Mouse (Mus musculus) forebrain, embryonic 15.5 days (tissue): Measurements from ENCODE around the gene Sucla2. TPM values are rescaled to one million over a fixed set of nuclear protein-coding genes. Genes with fewer than 3 reads are reported as not detected.
A peak's percentile ranks its signal among the peaks of the same experiment; 100 is the strongest.

Source experiments
- ATAC-seq: fragments of 200-750 bp; cut with Nextera tagmentation; replicated peaks from 2 replicates; pipeline ENCODE4 v1.8.0; 2017; ENCODE audit warnings: mild to moderate bottlenecking, moderate TSS enrichment, moderate library complexity
- H3K27ac ChIP-seq: fragments of 300-500 bp; sonication (generic); replicated peaks from 2 replicates; pipeline ENCODE4 v1.5.1; 2015; ENCODE audit warnings: mild to moderate bottlenecking, inconsistent platforms
- H3K27me3 ChIP-seq: fragments of 300-500 bp; sonication (generic); 2 replicates; pipeline ENCODE4 v1.6.1; 2015; ENCODE audit warnings: inconsistent platforms
- H3K36me3 ChIP-seq: fragments of 300-500 bp; sonication (generic); 2 replicates; pipeline ENCODE4 v1.6.1; 2015; ENCODE audit warnings: mild to moderate bottlenecking, inconsistent platforms
- H3K4me1 ChIP-seq: fragments of 300-500 bp; sonication (generic); 2 replicates; pipeline ENCODE4 v1.6.1; 2015; ENCODE audit warnings: inconsistent platforms
- H3K4me2 ChIP-seq: fragments of 300-500 bp; sonication (generic); replicated peaks from 2 replicates; pipeline ENCODE4 v1.6.1; 2015; ENCODE audit warnings: mild to moderate bottlenecking, inconsistent platforms
- H3K4me3 ChIP-seq: fragments of 300-500 bp; sonication (generic); 2 replicates; pipeline ENCODE4 v1.5.1; 2015; ENCODE audit warnings: mild to moderate bottlenecking, inconsistent platforms
- H3K9ac ChIP-seq: fragments of 300-500 bp; sonication (generic); replicated peaks from 2 replicates; pipeline ENCODE4 v1.6.1; 2015; ENCODE audit warnings: mild to moderate bottlenecking, inconsistent platforms
- H3K9me3 ChIP-seq: fragments of 300-500 bp; sonication (generic); 2 replicates; pipeline ENCODE4 v1.6.1; 2016; ENCODE audit warnings: inconsistent platforms
- WGBS: fragments of 180-500 bp; shearing (Covaris S2); methylation state at CpG from one replicate; pipeline ENCODE4 v1.1.7; 2015; ENCODE audit warnings: mixed read lengths; 5-methylcytosine and 5-hydroxymethylcytosine counted together
- polyA plus RNA-seq: library from polyadenylated mRNA; unstranded; fragments of >200 nt; fragmentation: Nextera tagmentation; extraction: Ambion mirVana; gene quantifications from 2 replicates; pipeline ENCODE4 v1.2.1, GENCODE M21; 2015

Sucla2 gene
- polyA plus RNA-seq, result 100 and 101 TPM in 2 replicates

DNA sequence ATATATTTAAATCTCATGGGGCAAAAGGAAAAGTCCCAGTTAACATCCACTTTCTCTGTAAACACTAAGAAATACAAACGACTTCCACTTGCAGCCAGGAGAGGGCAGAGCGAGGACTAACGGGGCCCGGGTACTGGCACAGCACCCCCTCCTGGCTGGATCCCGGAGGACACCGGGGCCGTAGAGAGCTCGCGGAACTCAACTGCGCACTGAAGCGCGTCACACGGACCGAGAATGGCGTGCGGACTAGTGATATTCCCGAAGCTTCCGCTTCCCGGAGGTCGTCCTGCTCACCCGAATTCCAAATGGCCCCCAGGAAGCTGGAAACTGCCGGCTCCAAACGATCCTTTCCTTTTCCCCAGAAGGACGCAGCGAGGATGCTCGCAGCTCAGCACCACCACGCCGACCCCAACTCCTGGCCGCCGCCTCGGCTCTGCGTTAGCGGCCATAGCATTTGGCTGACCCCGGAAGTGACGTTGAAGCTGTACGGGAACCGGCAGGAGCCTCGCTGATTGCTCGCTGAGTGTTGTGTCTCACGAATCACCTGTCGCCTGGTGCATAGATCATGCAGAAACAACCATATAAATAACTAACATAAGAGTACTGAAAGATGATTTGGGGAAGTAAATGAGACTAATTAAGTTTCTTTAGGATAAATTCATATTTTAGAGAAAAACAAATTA is at the start of gene Sucla2:
Gene Sucla2 (plus strand): TSS at position 554 of the 683 bp plus-strand sequence.
- H3K27me3 ChIP-seq, result no peaks in the 10 kb centered on the region
- H3K4me1 ChIP-seq, result peaks cover 6% of the 10 kb centered on the region
- H3K4me2 ChIP-seq, result peak within 1 kb of the TSS; percentile 39
- H3K9ac ChIP-seq, result peak within 1 kb of the TSS; percentile 58
- under 1% methylated on average over 41 of the region's 41 CpGs for WGBS
- ATAC-seq, result peak; percentile 100
- no peaks in the 10 kb centered on the region for H3K9me3 ChIP-seq
- H3K27ac ChIP-seq, result peak within 1 kb of the TSS; percentile 95
- no peaks in the 10 kb centered on the region for H3K36me3 ChIP-seq
- H3K4me3 ChIP-seq, result peak within 1 kb of the TSS; percentile 53

DNA sequence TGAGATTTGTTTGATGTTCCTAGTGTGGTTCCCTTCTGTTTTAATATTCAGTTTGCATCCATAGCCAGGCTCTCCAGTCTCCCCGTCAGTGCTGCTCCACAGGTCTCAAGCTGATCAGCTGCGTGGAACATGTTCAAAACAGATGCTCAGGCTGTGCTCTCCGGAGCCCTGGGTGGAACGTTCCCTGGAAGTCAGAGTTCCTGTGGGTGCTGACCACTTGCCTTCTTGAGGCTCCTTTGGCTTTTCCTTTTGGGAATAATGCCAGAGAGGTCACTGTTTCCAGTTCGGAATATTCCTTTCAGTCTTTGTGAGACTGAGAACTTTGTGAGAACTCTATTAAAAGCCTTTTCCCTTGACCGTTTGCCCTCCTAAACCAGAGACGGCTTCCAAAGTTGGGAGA is 49.6 kb upstream of the Sucla2 start:
- H3K9ac ChIP-seq, result no peak overlapping the region
- H3K27me3 ChIP-seq, result no peaks in the 10 kb centered on the region
- no peak overlapping the region for H3K4me3 ChIP-seq
- H3K4me2 ChIP-seq, result no peak overlapping the region
- peaks cover 34% of the 10 kb centered on the region for H3K4me1 ChIP-seq
- H3K9me3 ChIP-seq, result no peaks in the 10 kb centered on the region
- no peak for ATAC-seq
- no peak overlapping the region for H3K27ac ChIP-seq
- H3K36me3 ChIP-seq, result no peaks in the 10 kb centered on the region
- 66% methylated on average over 7 of the region's 7 CpGs for WGBS

- H3K9ac ChIP-seq, result no peak overlapping the region
- peak overlapping the region; percentile 35 for H3K27ac ChIP-seq
- peaks cover 34% of the 10 kb centered on the region for H3K4me1 ChIP-seq
- no peaks in the 10 kb centered on the region for H3K36me3 ChIP-seq
- 52% methylated on average over 8 of the region's 8 CpGs for WGBS
- H3K4me2 ChIP-seq, result no peak overlapping the region
- peak; percentile 69 for ATAC-seq
- H3K4me3 ChIP-seq, result no peak overlapping the region
- H3K27me3 ChIP-seq, result no peaks in the 10 kb centered on the region
- no peaks in the 10 kb centered on the region for H3K9me3 ChIP-seq
Measured at GRCm38 (mm10) chr14:73476361-73476934, 48.7 kb upstream of the Sucla2 start.

DNA sequence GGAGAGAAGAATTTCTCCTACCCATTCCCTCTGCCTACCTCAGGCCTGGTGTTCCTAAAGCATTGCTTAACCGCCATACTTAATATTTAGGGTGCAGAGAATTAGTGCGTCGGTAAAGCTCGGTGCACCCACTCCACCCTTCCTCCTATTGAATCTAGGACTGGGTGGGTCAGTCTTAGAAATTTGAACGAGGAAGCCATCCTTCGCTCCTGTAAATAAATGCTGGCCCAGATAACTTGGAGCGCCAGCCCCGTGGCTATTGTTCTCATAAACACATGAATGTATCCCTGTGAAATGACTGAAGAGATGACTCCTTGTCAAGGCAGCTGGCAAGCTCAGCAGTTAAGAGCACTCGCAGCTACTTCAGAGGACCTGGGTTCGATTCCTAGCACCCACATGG is 48.0 kb upstream of the Sucla2 start:
- Histone ChIP-seq H3K4me2 (no peak overlapping the region), H3K4me3 (no peak overlapping the region), H3K9me3 (no peaks in the 10 kb centered on the region), H3K9ac (no peak overlapping the region), H3K27me3 (no peaks in the 10 kb centered on the region), H3K27ac (no peak overlapping the region), H3K4me1 (peaks cover 34% of the 10 kb centered on the region), H3K36me3 (no peaks in the 10 kb centered on the region)
- WGBS, result 95% methylated on average over 10 of the region's 10 CpGs
- ATAC-seq, result no peak

- Histone ChIP-seq H3K27ac (no peak overlapping the region), H3K9me3 (no peaks in the 10 kb centered on the region), H3K9ac (no peak overlapping the region), H3K36me3 (no peaks in the 10 kb centered on the region), H3K4me3 (no peak overlapping the region), H3K27me3 (no peaks in the 10 kb centered on the region), H3K4me1 (peaks cover 27% of the 10 kb centered on the region), H3K4me2 (no peak overlapping the region)
- 89% methylated on average over 3 of the region's 3 CpGs for WGBS
- ATAC-seq, result no peak
Measured at GRCm38 (mm10) chr14:73478321-73478720, 46.8 kb upstream of the Sucla2 start.

DNA sequence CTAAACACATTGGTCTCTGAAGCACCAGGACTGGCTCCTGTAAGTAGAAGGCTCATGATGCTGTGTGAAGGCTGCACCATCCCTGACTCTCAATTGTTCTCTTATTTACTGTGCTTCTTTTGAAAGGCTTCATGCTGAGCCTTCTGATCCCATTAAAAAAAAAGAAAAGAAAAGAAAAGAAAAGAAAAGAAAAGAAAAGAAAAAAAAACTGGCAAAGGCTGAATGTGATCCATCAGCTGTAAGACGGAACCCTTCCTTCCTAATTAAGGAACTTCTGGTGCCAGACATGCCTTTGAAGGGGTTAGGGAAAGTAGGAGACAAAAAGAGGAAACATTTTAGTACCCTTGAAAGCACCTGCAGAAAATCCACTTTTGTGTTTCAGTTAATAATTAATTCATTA is 45.3 kb upstream of the Sucla2 start:
- WGBS, result 9% methylated on average over 1 of the region's 1 CpGs
- Histone ChIP-seq H3K4me3 (no peak overlapping the region), H3K27me3 (no peaks in the 10 kb centered on the region), H3K9ac (no peak overlapping the region), H3K4me2 (no peak overlapping the region), H3K9me3 (no peaks in the 10 kb centered on the region), H3K27ac (no peak overlapping the region), H3K36me3 (no peaks in the 10 kb centered on the region), H3K4me1 (peaks cover 14% of the 10 kb centered on the region)
- no peak for ATAC-seq

DNA sequence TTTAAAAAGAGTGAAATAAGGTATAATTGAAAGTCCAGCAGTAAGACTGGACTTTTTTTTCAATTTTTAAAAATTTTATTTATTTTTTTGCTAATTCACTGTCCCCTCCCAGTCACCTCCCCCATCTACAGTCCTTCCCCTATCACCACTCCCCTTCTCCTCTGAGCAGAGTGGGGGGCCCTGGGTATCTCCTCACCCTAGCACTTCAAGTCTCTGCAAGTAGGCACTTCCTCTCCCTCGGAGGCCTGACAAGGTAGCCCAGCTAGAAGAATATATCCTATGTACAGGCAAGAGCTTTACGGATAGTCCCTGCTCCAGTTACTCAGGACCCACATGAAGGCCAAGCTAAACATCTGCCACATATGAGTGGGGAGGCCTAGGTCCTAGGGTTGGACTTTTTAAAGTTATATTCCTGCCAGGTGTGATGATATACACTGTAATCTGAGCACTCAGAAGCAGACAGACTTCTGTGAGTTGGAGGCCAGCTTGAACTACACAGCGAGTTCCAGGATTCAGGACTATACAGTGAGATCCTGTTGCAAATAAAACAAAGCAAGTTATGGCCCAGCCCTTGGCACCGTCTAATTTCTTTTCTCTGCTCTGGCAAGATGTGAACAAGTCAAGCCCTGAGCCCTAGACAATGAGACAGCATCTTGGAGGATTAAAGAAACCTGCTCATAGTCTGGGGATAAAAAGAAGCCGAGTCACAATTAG is 41.4 kb upstream of the Sucla2 start:
- H3K36me3 ChIP-seq, result no peaks in the 10 kb centered on the region
- H3K4me1 ChIP-seq, result no peaks in the 10 kb centered on the region
- no peak for ATAC-seq
- 74% methylated on average over 5 of the region's 5 CpGs for WGBS
- no peaks in the 10 kb centered on the region for H3K27me3 ChIP-seq
- H3K9me3 ChIP-seq, result no peaks in the 10 kb centered on the region
- no peak overlapping the region for H3K27ac ChIP-seq
- H3K9ac ChIP-seq, result no peak overlapping the region
- no peak overlapping the region for H3K4me2 ChIP-seq
- no peak overlapping the region for H3K4me3 ChIP-seq

- 68% methylated on average over 3 of the region's 3 CpGs for WGBS
- no peak overlapping the region for H3K4me3 ChIP-seq
- no peaks in the 10 kb centered on the region for H3K36me3 ChIP-seq
- no peaks in the 10 kb centered on the region for H3K9me3 ChIP-seq
- no peak overlapping the region for H3K9ac ChIP-seq
- no peak for ATAC-seq
- H3K27me3 ChIP-seq, result no peaks in the 10 kb centered on the region
- H3K4me2 ChIP-seq, result no peak overlapping the region
- H3K4me1 ChIP-seq, result no peaks in the 10 kb centered on the region
- no peak overlapping the region for H3K27ac ChIP-seq
Measured at GRCm38 (mm10) chr14:73484366-73485110, 40.6 kb upstream of the Sucla2 start.

DNA sequence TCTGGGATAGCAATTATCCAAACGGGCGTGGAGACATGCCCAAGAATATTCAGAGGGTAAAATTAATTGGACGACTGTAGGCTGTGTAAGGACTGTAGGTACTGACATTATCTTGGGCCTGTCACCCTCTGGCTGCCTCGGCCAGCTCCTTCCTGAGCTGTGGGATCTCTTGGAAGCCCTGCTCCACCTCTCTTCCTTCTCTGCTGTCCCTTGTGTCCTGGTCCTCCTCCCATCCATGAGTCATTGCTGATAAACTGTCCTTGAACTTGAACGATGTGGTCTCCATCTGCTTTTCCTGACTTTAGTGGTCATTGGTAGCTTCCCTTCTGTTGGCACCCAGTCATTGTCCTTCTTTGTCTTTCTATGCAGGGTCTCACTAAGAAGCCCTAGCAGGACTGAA is 38.5 kb upstream of the Sucla2 start:
- WGBS, result 80% methylated on average over 5 of the region's 5 CpGs
- no peak for ATAC-seq

GRCm38 (mm10) chr14:73493356-73493755 is 31.8 kb upstream of the Sucla2 start:
- no peak overlapping the region for H3K4me2 ChIP-seq
- no peak for ATAC-seq
- no peak overlapping the region for H3K4me3 ChIP-seq
- H3K9ac ChIP-seq, result no peak overlapping the region
- H3K4me1 ChIP-seq, result no peaks in the 10 kb centered on the region
- no peaks in the 10 kb centered on the region; the same call in 1 of the 2 replicates for H3K9me3 ChIP-seq
- no peaks in the 10 kb centered on the region for H3K27me3 ChIP-seq
- WGBS, result 97% methylated on average over 6 of the region's 6 CpGs
- no peak overlapping the region for H3K27ac ChIP-seq
- no peaks in the 10 kb centered on the region for H3K36me3 ChIP-seq

More for the DNA sequence above, 38.5 kb upstream of the Sucla2 start:
- no peak overlapping the region for H3K9ac ChIP-seq
- no peak overlapping the region for H3K4me3 ChIP-seq
- no peaks in the 10 kb centered on the region for H3K9me3 ChIP-seq
- H3K4me2 ChIP-seq, result no peak overlapping the region
- H3K27me3 ChIP-seq, result no peaks in the 10 kb centered on the region
- H3K4me1 ChIP-seq, result no peaks in the 10 kb centered on the region
- no peaks in the 10 kb centered on the region for H3K36me3 ChIP-seq
- H3K27ac ChIP-seq, result no peak overlapping the region

GRCm38 (mm10) chr14:73494122-73494521 is 31.0 kb upstream of the Sucla2 start:
- ATAC-seq, result no peak
- 77% methylated on average over 6 of the region's 6 CpGs for WGBS
- Histone ChIP-seq H3K9ac (no peak overlapping the region), H3K4me3 (no peak overlapping the region), H3K4me1 (no peaks in the 10 kb centered on the region), H3K27ac (no peak overlapping the region), H3K4me2 (no peak overlapping the region), H3K27me3 (no peaks in the 10 kb centered on the region), H3K9me3 (no peaks in the 10 kb centered on the region; the same call in 1 of the 2 replicates), H3K36me3 (no peaks in the 10 kb centered on the region)

GRCm38 (mm10) chr14:73495753-73496152 is 29.4 kb upstream of the Sucla2 start:
- 80% methylated on average over 7 of the region's 7 CpGs for WGBS
- Histone ChIP-seq H3K4me1 (no peaks in the 10 kb centered on the region), H3K9ac (no peak overlapping the region), H3K36me3 (no peaks in the 10 kb centered on the region), H3K4me3 (no peak overlapping the region), H3K27me3 (no peaks in the 10 kb centered on the region), H3K4me2 (no peak overlapping the region), H3K27ac (no peak overlapping the region), H3K9me3 (no peaks in the 10 kb centered on the region; the same call in 1 of the 2 replicates)
- ATAC-seq, result no peak
